Mouse (Mus musculus): Measurements from ENCODE around the gene P2ry2. TPM values are rescaled to one million over a fixed set of nuclear protein-coding genes. Genes with fewer than 3 reads are reported as not detected.
A peak's percentile ranks its signal among the peaks of the same experiment; 100 is the strongest.

The P2ry2 gene
- polyA plus RNA-seq, 1 experiment from 2014 or later, result 0.32 TPM

- WGBS, result 63% methylated on average over 1 of the region's 1 CpGs
- H3K27me3 ChIP-seq, result no peaks in the 10 kb centered on the region
- ATAC-seq (ENCODE audit: low FRiP score, low read depth), result no peak
Observed at GRCm38 (mm10) chr7:100997215-100997614, 15.5 kb downstream of the P2ry2 start.

GRCm38 (mm10) chr7:100995951-100996350 is 16.7 kb downstream of the P2ry2 start:
- 91% methylated on average over 3 of the region's 3 CpGs for WGBS
- no peaks in the 10 kb centered on the region for H3K27me3 ChIP-seq

More at GRCm38 (mm10) chr7:100997215-100997614, 15.5 kb downstream of the P2ry2 start:
- Histone ChIP-seq H3K4me3 (no peak overlapping the region), H3K4me1 (no peaks in the 10 kb centered on the region), H3K9ac (replicated peaks) (no peak overlapping the region), H3K4me2 (replicated peaks) (no peak overlapping the region), H3K27ac (replicated peaks) (no peak overlapping the region), H3K9me3 (no peaks in the 10 kb centered on the region), H3K36me3 (no peaks in the 10 kb centered on the region)

GRCm38 (mm10) chr7:100995260-100995864 is 17.3 kb downstream of the P2ry2 start:
- Histone ChIP-seq H3K9ac (replicated peaks) (no peak overlapping the region), H3K9me3 (no peaks in the 10 kb centered on the region), H3K36me3 (no peaks in the 10 kb centered on the region), H3K4me1 (0 out of 2 replicates have a peak, but pooled peaks cover 5% of the 10 kb centered on the region), H3K4me3 (no peak overlapping the region), H3K27me3 (no peaks in the 10 kb centered on the region), H3K4me2 (replicated peaks) (no peak overlapping the region), H3K27ac (replicated peaks) (no peak overlapping the region)
- 86% methylated on average over 7 of the region's 7 CpGs for WGBS
- ATAC-seq (ENCODE audit: low FRiP score, low read depth), result no peak

More at GRCm38 (mm10) chr7:100995951-100996350, 16.7 kb downstream of the P2ry2 start:
- Histone ChIP-seq H3K9me3 (no peaks in the 10 kb centered on the region), H3K4me1 (no peaks in the 10 kb centered on the region), H3K4me2 (replicated peaks) (no peak overlapping the region), H3K36me3 (no peaks in the 10 kb centered on the region), H3K4me3 (no peak overlapping the region), H3K27ac (replicated peaks) (no peak overlapping the region), H3K9ac (replicated peaks) (no peak overlapping the region)
- ATAC-seq (ENCODE audit: low FRiP score, low read depth), result no peak

- no peak for ATAC-seq (ENCODE audit: low FRiP score, low read depth)
- Histone ChIP-seq H3K4me1 (0 out of 2 replicates have a peak, but pooled peaks cover 6% of the 10 kb centered on the region), H3K27me3 (no peaks in the 10 kb centered on the region), H3K9me3 (no peaks in the 10 kb centered on the region), H3K4me2 (replicated peaks) (no peak overlapping the region), H3K4me3 (no peak overlapping the region), H3K9ac (replicated peaks) (no peak overlapping the region), H3K36me3 (no peaks in the 10 kb centered on the region), H3K27ac (replicated peaks) (no peak overlapping the region)
- 51% methylated on average over 4 of the region's 4 CpGs for WGBS
Observed at GRCm38 (mm10) chr7:100993166-100993565, 19.5 kb downstream of the P2ry2 start.

GRCm38 (mm10) chr7:100991972-100992371 is 20.7 kb downstream of the P2ry2 start:
- Histone ChIP-seq H3K4me2 (replicated peaks) (no peak overlapping the region), H3K9me3 (no peaks in the 10 kb centered on the region), H3K4me1 (0 out of 2 replicates have a peak, but pooled peaks cover 6% of the 10 kb centered on the region), H3K36me3 (no peaks in the 10 kb centered on the region), H3K27me3 (no peaks in the 10 kb centered on the region), H3K4me3 (no peak overlapping the region), H3K9ac (replicated peaks) (no peak overlapping the region), H3K27ac (replicated peaks) (no peak overlapping the region)
- WGBS, result 89% methylated on average over 3 of the region's 3 CpGs
- no peak for ATAC-seq (ENCODE audit: low FRiP score, low read depth)

GRCm38 (mm10) chr7:100990636-100991311 is 21.9 kb downstream of the P2ry2 start:
- Histone ChIP-seq H3K27me3 (no peaks in the 10 kb centered on the region), H3K4me3 (no peak overlapping the region), H3K4me1 (0 out of 2 replicates have a peak, but pooled peaks cover 6% of the 10 kb centered on the region), H3K4me2 (replicated peaks) (no peak overlapping the region), H3K36me3 (no peaks in the 10 kb centered on the region), H3K9me3 (no peaks in the 10 kb centered on the region), H3K27ac (replicated peaks) (no peak overlapping the region), H3K9ac (replicated peaks) (no peak overlapping the region)
- ATAC-seq (ENCODE audit: low FRiP score, low read depth), result no peak
- WGBS, result 33% methylated on average over 9 of the region's 9 CpGs

- WGBS, result 25% methylated on average over 9 of the region's 9 CpGs
- no peak for ATAC-seq (ENCODE audit: low FRiP score, low read depth)
Observed at GRCm38 (mm10) chr7:100988092-100988491, 24.6 kb downstream of the P2ry2 start.

GRCm38 (mm10) chr7:100984452-100985395 is 27.9 kb downstream of the P2ry2 start:
- H3K36me3 ChIP-seq, result no peaks in the 10 kb centered on the region
- 37% methylated on average over 21 of the region's 21 CpGs for WGBS

More at GRCm38 (mm10) chr7:100988092-100988491, 24.6 kb downstream of the P2ry2 start:
- Histone ChIP-seq H3K4me2 (replicated peaks) (no peak overlapping the region), H3K27ac (replicated peaks) (no peak overlapping the region), H3K27me3 (no peaks in the 10 kb centered on the region), H3K36me3 (no peaks in the 10 kb centered on the region), H3K9me3 (no peaks in the 10 kb centered on the region), H3K4me1 (peaks cover 17% of the 10 kb centered on the region), H3K9ac (replicated peaks) (no peak overlapping the region), H3K4me3 (no peak overlapping the region)

GRCm38 (mm10) chr7:100979175-100979574 is 33.5 kb downstream of the P2ry2 start:
- Histone ChIP-seq H3K36me3 (no peaks in the 10 kb centered on the region), H3K4me3 (no peak overlapping the region), H3K4me2 (replicated peaks) (no peak overlapping the region), H3K4me1 (peaks cover 7% of the 10 kb centered on the region; the same call in 1 of the 2 replicates), H3K27ac (replicated peaks) (no peak overlapping the region), H3K27me3 (peaks cover 15% of the 10 kb centered on the region), H3K9ac (replicated peaks) (no peak overlapping the region), H3K9me3 (no peaks in the 10 kb centered on the region)
- no peak for ATAC-seq (ENCODE audit: low FRiP score, low read depth)
- 49% methylated on average over 2 of the region's 2 CpGs for WGBS

More at GRCm38 (mm10) chr7:100984452-100985395, 27.9 kb downstream of the P2ry2 start:
- peaks cover 11% of the 10 kb centered on the region for H3K4me1 ChIP-seq
- no peaks in the 10 kb centered on the region for H3K27me3 ChIP-seq
- H3K4me2 ChIP-seq (replicated peaks), result no peak overlapping the region; the same call in 1 of the 2 replicates
- no peaks in the 10 kb centered on the region for H3K9me3 ChIP-seq
- H3K27ac ChIP-seq (replicated peaks), result no peak overlapping the region
- H3K4me3 ChIP-seq, result no peak overlapping the region
- peak; percentile 70 for ATAC-seq (ENCODE audit: low FRiP score, low read depth)
- H3K9ac ChIP-seq (replicated peaks), result 0 out of 2 replicates have a peak overlapping the region, but pooled peaks have one; percentile 11

GRCm38 (mm10) chr7:100978171-100978570 is 34.5 kb downstream of the P2ry2 start:
- Histone ChIP-seq H3K27me3 (peaks cover 25% of the 10 kb centered on the region), H3K4me2 (replicated peaks) (no peak overlapping the region), H3K9ac (replicated peaks) (no peak overlapping the region), H3K9me3 (no peaks in the 10 kb centered on the region), H3K4me1 (peaks cover 10% of the 10 kb centered on the region; the same call in 1 of the 2 replicates), H3K4me3 (no peak overlapping the region), H3K36me3 (no peaks in the 10 kb centered on the region), H3K27ac (replicated peaks) (no peak overlapping the region)
- no peak for ATAC-seq (ENCODE audit: low FRiP score, low read depth)
- WGBS, result 89% methylated on average over 5 of the region's 5 CpGs

- WGBS, result 3% methylated on average over 36 of the region's 36 CpGs
Observed at GRCm38 (mm10) chr7:100974135-100974903, 38.3 kb downstream of the P2ry2 start, which contains the start of gene P2ry6. Gene P2ry6 (minus strand): TSS chr7:100974649.

More at GRCm38 (mm10) chr7:100974135-100974903, 38.3 kb downstream of the P2ry2 start, which contains the start of gene P2ry6:
- Histone ChIP-seq H3K9me3 (no peaks in the 10 kb centered on the region), H3K4me2 (replicated peaks) (peak within 1 kb of the TSS; percentile 52), H3K27me3 (peaks cover 36% of the 10 kb centered on the region), H3K9ac (replicated peaks) (no peak within 1 kb of the TSS; the same call in 1 of the 2 replicates), H3K4me3 (peak within 1 kb of the TSS; percentile 33), H3K36me3 (no peaks in the 10 kb centered on the region), H3K4me1 (peaks cover 10% of the 10 kb centered on the region; the same call in 1 of the 2 replicates), H3K27ac (replicated peaks) (no peak within 1 kb of the TSS)
- 0 out of 2 replicates have a peak, but pooled peaks have one; percentile 38 for ATAC-seq (ENCODE audit: low FRiP score, low read depth)
